Mouse (Mus musculus) liver, adult 2 months (tissue): ENCODE data around the gene Atp13a1. TPM values are rescaled to one million over a fixed set of nuclear protein-coding genes. Genes with fewer than 3 reads are reported as not detected.

Source experiments
- DNase-seq: peaks from one replicate; pipeline ENCODE4 v3.0.0-alpha.2; 2011; ENCODE audit warnings: low read depth, low spot score; ENCODE audit errors: extremely low read depth
- H3K27ac ChIP-seq: fragments of 200-500 bp; replicated peaks from 2 replicates; pipeline ENCODE4 v1.5.1; 2012; ENCODE audit warnings: low read depth, mild to moderate bottlenecking, control low read depth, inconsistent platforms, low read length; ENCODE audit not compliant: insufficient read depth
- H3K27me3 ChIP-seq: fragments of 200-500 bp; 2 replicates; pipeline ENCODE4 v1.6.1; 2012; ENCODE audit warnings: mild to moderate bottlenecking, moderate library complexity, low read length, inconsistent platforms; ENCODE audit not compliant: control insufficient read depth, insufficient read depth
- H3K36me3 ChIP-seq: fragments of 200-500 bp; 2 replicates; pipeline ENCODE4 v1.6.1; 2012; ENCODE audit warnings: low read length, inconsistent platforms; ENCODE audit not compliant: control insufficient read depth, insufficient read depth
- H3K4me1 ChIP-seq: fragments of 200-500 bp; 2 replicates; pipeline ENCODE4 v1.6.1; 2011; ENCODE audit warnings: low read length; ENCODE audit not compliant: control insufficient read depth, insufficient read depth
- H3K4me3 ChIP-seq: fragments of 200-500 bp; 2 replicates; pipeline ENCODE4 v1.5.1; 2011; ENCODE audit warnings: low read depth, mild to moderate bottlenecking, control low read depth, low read length, moderate library complexity; ENCODE audit not compliant: insufficient read depth
- H3K79me2 ChIP-seq: fragments of 200-500 bp; 2 replicates; pipeline ENCODE4 v1.6.1; 2012; ENCODE audit warnings: inconsistent platforms, mild to moderate bottlenecking, low read length, moderate library complexity; ENCODE audit not compliant: control insufficient read depth, insufficient read depth
- H3K9ac ChIP-seq: fragments of 200-500 bp; 2 replicates; pipeline ENCODE4 v1.6.1; 2012; ENCODE audit warnings: low read depth, mild to moderate bottlenecking, control low read depth, inconsistent platforms, low read length
- CTCF ChIP-seq: fragments of 200-500 bp; IDR thresholded peaks from 2 replicates; pipeline ENCODE4 v1.5.1; 2011; ENCODE audit warnings: low read depth, low read length, control low read depth
- POLR2A ChIP-seq: fragments of 200-500 bp; IDR thresholded peaks from 2 replicates; pipeline ENCODE4 v1.6.1; 2011; ENCODE audit warnings: low read length, control low read depth; ENCODE audit not compliant: insufficient read depth; ENCODE audit errors: extremely low read depth
- WGBS: fragments of 180-500 bp; shearing (Covaris S2); methylation state at CpG from one replicate; pipeline ENCODE4 v1.1.7; 2018; 5-methylcytosine and 5-hydroxymethylcytosine counted together
- polyA plus RNA-seq: library from polyadenylated mRNA; depleted of rRNA; stranded (reverse); fragments of >200 nt; gene quantifications from 2 replicates; pipeline ENCODE4 v1.2.3, GENCODE M21; 2012; rRNA removed
- total RNA-seq: library from RNA; depleted of rRNA; stranded (reverse); fragments of >200 nt; gene quantifications from 2 replicates; pipeline ENCODE4 v1.2.3, GENCODE M21; 2014; rRNA removed

Atp13a1 gene
- total and polyA plus RNA-seq, 2 experiments, result 19.4 to 60.1 TPM

- DNase-seq, result no peak
- H3K79me2 ChIP-seq, result no peaks in the 10 kb centered on the region
- WGBS, result 67% methylated on average over 3 of the region's 3 CpGs
- no peak for TF ChIP-seq POLR2A
- no peak for TF ChIP-seq CTCF
- H3K9ac ChIP-seq, result no peak overlapping the region
- no peaks in the 10 kb centered on the region for H3K36me3 ChIP-seq
- H3K27me3 ChIP-seq, result no peaks in the 10 kb centered on the region
- no peak overlapping the region for H3K4me3 ChIP-seq
- peaks cover 2% of the 10 kb centered on the region; the same call in 1 of the 2 replicates for H3K4me1 ChIP-seq
- H3K27ac ChIP-seq, result no peak overlapping the region
Measured at GRCm38 (mm10) chr8:69847167-69848065, 56.5 kb downstream of the Atp13a1 start.

- H3K4me1 ChIP-seq, result peaks cover 2% of the 10 kb centered on the region; the same call in 1 of the 2 replicates
- DNase-seq, result peak; percentile 64
- H3K36me3 ChIP-seq, result no peaks in the 10 kb centered on the region
- no peak overlapping the region for H3K9ac ChIP-seq
- no peak overlapping the region for H3K27ac ChIP-seq
- H3K27me3 ChIP-seq, result no peaks in the 10 kb centered on the region
- 65% methylated on average over 8 of the region's 8 CpGs for WGBS
- H3K79me2 ChIP-seq, result no peaks in the 10 kb centered on the region
- TF ChIP-seq CTCF (no peak), POLR2A (no peak)
- no peak overlapping the region for H3K4me3 ChIP-seq
Measured at GRCm38 (mm10) chr8:69848951-69849350, 58.0 kb downstream of the Atp13a1 start.

GRCm38 (mm10) chr8:69849899-69850298 is 58.9 kb downstream of the Atp13a1 start:
- Histone ChIP-seq H3K27ac (no peak overlapping the region), H3K79me2 (no peaks in the 10 kb centered on the region), H3K27me3 (no peaks in the 10 kb centered on the region), H3K4me3 (no peak overlapping the region), H3K36me3 (no peaks in the 10 kb centered on the region), H3K9ac (no peak overlapping the region), H3K4me1 (peaks cover 2% of the 10 kb centered on the region; the same call in 1 of the 2 replicates)
- DNase-seq, result peak; percentile 43
- 57% methylated on average over 3 of the region's 3 CpGs for WGBS
- peak; percentile 71 for TF ChIP-seq CTCF
- no peak for TF ChIP-seq POLR2A

- Histone ChIP-seq H3K27ac (no peak overlapping the region), H3K27me3 (no peaks in the 10 kb centered on the region), H3K79me2 (no peaks in the 10 kb centered on the region), H3K4me3 (no peak overlapping the region), H3K4me1 (peaks cover 2% of the 10 kb centered on the region; the same call in 1 of the 2 replicates), H3K36me3 (no peaks in the 10 kb centered on the region), H3K9ac (no peak overlapping the region)
- 82% methylated on average over 7 of the region's 7 CpGs for WGBS
- TF ChIP-seq CTCF (no peak), POLR2A (no peak)
- no peak for DNase-seq
Measured at GRCm38 (mm10) chr8:69850926-69851506, 60.1 kb downstream of the Atp13a1 start.

GRCm38 (mm10) chr8:69853869-69854268 is 62.9 kb downstream of the Atp13a1 start:
- no peak overlapping the region for H3K27ac ChIP-seq
- 91% methylated on average over 10 of the region's 10 CpGs for WGBS
- H3K4me3 ChIP-seq, result no peak overlapping the region
- no peaks in the 10 kb centered on the region for H3K79me2 ChIP-seq
- TF ChIP-seq CTCF (no peak), POLR2A (no peak)
- DNase-seq, result no peak
- H3K9ac ChIP-seq, result no peak overlapping the region
- H3K4me1 ChIP-seq, result no peaks in the 10 kb centered on the region
- H3K36me3 ChIP-seq, result no peaks in the 10 kb centered on the region
- no peaks in the 10 kb centered on the region for H3K27me3 ChIP-seq

Other genes starting within 250 kb of the Atp13a1 start
- gene Zfp868, start 165.6 kb upstream of the Atp13a1 start, total RNA-seq, result 7.4 and 7.7 TPM in 2 replicates
- 1.7 and 2.1 TPM in 2 replicates for gene Zfp868, start 165.6 kb upstream of the Atp13a1 start, polyA plus RNA-seq
- gene Zfp964, start 136.7 kb upstream of the Atp13a1 start, total RNA-seq, result 1.8 and 2.0 TPM in 2 replicates
- 0.30 and 0.31 TPM in 2 replicates for gene Zfp964, start 136.7 kb upstream of the Atp13a1 start, polyA plus RNA-seq
- 14.0 and 17.4 TPM in 2 replicates for gene Zfp869, start 80.4 kb upstream of the Atp13a1 start, total RNA-seq
- gene Zfp869, start 80.4 kb upstream of the Atp13a1 start, polyA plus RNA-seq, result 1.2 and 1.8 TPM in 2 replicates
- 4.0 and 4.1 TPM in 2 replicates for gene Zfp963, start 41.2 kb upstream of the Atp13a1 start, total RNA-seq
- 1.4 and 1.7 TPM in 2 replicates for gene Zfp963, start 41.2 kb upstream of the Atp13a1 start, polyA plus RNA-seq
- gene Gm20422, start 16.3 kb upstream of the Atp13a1 start, total RNA-seq, result not detected in 2 replicates
- gene Gm20422, start 16.3 kb upstream of the Atp13a1 start, polyA plus RNA-seq, result not detected in 2 replicates
- gene Zfp866, start within 50 bp of the Atp13a1 start, total RNA-seq, result 13.1 and 13.2 TPM in 2 replicates
- 3.3 and 4.6 TPM in 2 replicates for gene Zfp866, start within 50 bp of the Atp13a1 start, polyA plus RNA-seq
- 2.2 and 4.2 TPM in 2 replicates for gene Gmip, start 17.5 kb downstream of the Atp13a1 start, total RNA-seq
- 6.5 and 12.6 TPM in 2 replicates for gene Gmip, start 17.5 kb downstream of the Atp13a1 start, polyA plus RNA-seq
- 0.18 and 0.40 TPM in 2 replicates for gene Lpar2, start 31.3 kb downstream of the Atp13a1 start, total RNA-seq
- 0.21 and 0.77 TPM in 2 replicates for gene Lpar2, start 31.3 kb downstream of the Atp13a1 start, polyA plus RNA-seq
- gene Pbx4, start 41.3 kb downstream of the Atp13a1 start, total RNA-seq, result 0.20 and 0.46 TPM in 2 replicates
- gene Pbx4, start 41.3 kb downstream of the Atp13a1 start, polyA plus RNA-seq, result 0.65 and 1.7 TPM in 2 replicates
- under 0.01 TPM in 1 of 2 replicates, not detected in the other for gene Cilp2, start 96.5 kb downstream of the Atp13a1 start, total RNA-seq
- gene Cilp2, start 96.5 kb downstream of the Atp13a1 start, polyA plus RNA-seq, result 0.01 and 0.05 TPM in 2 replicates
- gene Tssk6, start 111.0 kb downstream of the Atp13a1 start, total RNA-seq, result not detected in 2 replicates
- 0.09 TPM in 1 of 2 replicates, not detected in the other for gene Tssk6, start 111.0 kb downstream of the Atp13a1 start, polyA plus RNA-seq
- gene Ndufa13, start 111.4 kb downstream of the Atp13a1 start, total RNA-seq, result 132 and 141 TPM in 2 replicates
- 206 and 221 TPM in 2 replicates for gene Ndufa13, start 111.4 kb downstream of the Atp13a1 start, polyA plus RNA-seq
- 0.20 and 0.83 TPM in 2 replicates for gene Yjefn3, start 111.5 kb downstream of the Atp13a1 start, total RNA-seq
- gene Yjefn3, start 111.5 kb downstream of the Atp13a1 start, polyA plus RNA-seq, result 1.4 and 2.0 TPM in 2 replicates
- 11.2 and 16.8 TPM in 2 replicates for gene Gatad2a, start 205.2 kb downstream of the Atp13a1 start, total RNA-seq
- 35.0 and 35.5 TPM in 2 replicates for gene Gatad2a, start 205.2 kb downstream of the Atp13a1 start, polyA plus RNA-seq